Mouse (Mus musculus): ENCODE results near the gene Pim3. TPM values are rescaled to one million over a fixed set of nuclear protein-coding genes. Genes with fewer than 3 reads are reported as not detected.
A peak's percentile ranks its signal among the peaks of the same experiment; 100 is the strongest.

The Pim3 gene
- total and polyA plus RNA-seq, 3 experiments = 33.6 to 41.6 TPM; not detected in 1

DNA sequence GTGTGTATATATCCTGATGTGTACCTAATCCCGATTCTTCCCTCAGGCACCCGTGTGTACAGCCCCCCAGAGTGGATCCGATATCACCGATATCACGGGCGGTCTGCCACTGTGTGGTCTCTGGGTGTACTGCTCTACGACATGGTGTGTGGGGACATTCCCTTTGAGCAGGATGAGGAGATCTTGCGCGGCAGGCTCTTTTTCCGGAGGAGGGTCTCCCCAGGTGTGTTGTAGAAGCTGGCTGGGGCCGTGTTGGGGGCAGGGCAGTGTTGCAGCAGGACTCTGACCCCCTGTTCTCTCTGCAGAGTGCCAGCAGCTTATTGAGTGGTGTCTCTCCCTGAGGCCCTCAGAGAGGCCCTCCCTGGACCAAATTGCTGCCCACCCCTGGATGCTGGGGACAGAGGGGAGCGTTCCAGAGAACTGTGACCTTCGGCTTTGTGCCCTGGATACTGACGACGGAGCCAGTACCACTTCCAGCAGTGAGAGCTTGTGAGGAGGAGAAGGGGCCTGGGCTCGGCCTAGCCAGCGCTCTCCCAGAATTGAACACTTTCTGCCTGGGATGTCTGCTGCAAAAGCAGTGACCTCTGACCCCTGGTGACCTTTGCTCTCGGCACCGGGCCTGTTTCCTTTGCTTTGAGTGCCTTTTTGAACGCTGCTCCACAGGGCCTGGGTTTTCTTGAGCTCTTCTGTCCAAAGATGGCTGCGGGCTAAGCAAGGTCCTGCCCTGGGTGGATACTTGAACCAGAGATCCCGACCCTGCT lies 2.5 kb downstream of the Pim3 start:
- no peak for DNase-seq (ENCODE audit: low read depth, low spot score)
- Histone ChIP-seq H3K4me1 (ENCODE audit: control insufficient read depth in 1 of 2, insufficient read depth in 2 of 2, low read length in 2 of 2) (peaks cover 0 to 11% of the 10 kb centered on the region in 2 experiments; a peak in 2 of 4 replicates), H3K4me3 (ENCODE audit: control insufficient read depth in 1 of 2, insufficient read depth in 1 of 2, low read depth in 2 of 2, low read length in 2 of 2) (peak overlapping the region; percentile 65 to 78), H3K9ac (ENCODE audit: control insufficient read depth, low read depth, low read length, poor library complexity, severe bottlenecking) (peak overlapping the region; percentile 88), H3K27ac (ENCODE audit: control insufficient read depth, low read depth, low read length) (no peak overlapping the region), H3K79me2 (ENCODE audit: control insufficient read depth, insufficient read depth, low read length, poor library complexity) (peaks cover 23% of the 10 kb centered on the region), H3K9me3 (replicated peaks; ENCODE audit: insufficient read depth, low read length) (no peaks in the 10 kb centered on the region), H3K27me3 (ENCODE audit: control insufficient read depth in 1 of 2, insufficient read depth in 2 of 2, low read length in 2 of 2) (no peaks in the 10 kb centered on the region), H3K36me3 (ENCODE audit: control insufficient read depth in 1 of 2, insufficient read depth in 2 of 2, low read length in 2 of 2) (peaks cover 2 to 8% of the 10 kb centered on the region in 2 experiments; a peak in 2 of 4 replicates)
- TF ChIP-seq POLR2AphosphoS5 (IDR thresholded peaks at IDR 0.05; ENCODE audit: borderline replicate concordance, low read depth, low read length) = no peak
- no peak for TF ChIP-seq CHD2 (IDR thresholded peaks at IDR 0.05; ENCODE audit: low read length)
- TF ChIP-seq POLR2AphosphoS2 (IDR thresholded peaks at IDR 0.05; ENCODE audit: low read length) = no peak
- TF ChIP-seq MAX (IDR thresholded peaks at IDR 0.05; ENCODE audit: low read length) = no peak
- TF ChIP-seq MYB (IDR thresholded peaks at IDR 0.05; ENCODE audit: low read depth, low read length) = no peak
- no peak for TF ChIP-seq ELF1 (IDR thresholded peaks at IDR 0.05; ENCODE audit: low read depth, low read length)
- no peak for TF ChIP-seq CTCF (IDR thresholded peaks at IDR 0.05 in 2 of 3, conservative IDR thresholded peaks at IDR 0.05 in 1 of 3; ENCODE audit: control insufficient read depth in 1 of 3, insufficient read depth in 1 of 3, low read depth in 2 of 3, low read length in 3 of 3, poor library complexity in 1 of 3, severe bottlenecking in 1 of 3)
- no peak for TF ChIP-seq UBTF (IDR thresholded peaks at IDR 0.05; ENCODE audit: borderline replicate concordance, insufficient read depth, low read depth, low read length)
- TF ChIP-seq SIN3A (IDR thresholded peaks at IDR 0.05; ENCODE audit: low read length) = no peak
- TF ChIP-seq MAFK (IDR thresholded peaks at IDR 0.05; ENCODE audit: borderline replicate concordance, low read depth, low read length) = no peak
- no peak for TF ChIP-seq EP300 (IDR thresholded peaks at IDR 0.05; ENCODE audit: low read depth in 1 of 2, low read length in 2 of 2)
- TF ChIP-seq HCFC1 (IDR thresholded peaks at IDR 0.05; ENCODE audit: low read depth, low read length) = no peak
- TF ChIP-seq SMC3 (IDR thresholded peaks at IDR 0.05; ENCODE audit: low read depth, low read length) = no peak
- no peak for TF ChIP-seq USF2 (IDR thresholded peaks at IDR 0.05; ENCODE audit: borderline replicate concordance in 1 of 2, insufficient read depth in 1 of 2, low read depth in 1 of 2, low read length in 2 of 2)
- no peak for TF ChIP-seq GABPA (IDR thresholded peaks at IDR 0.05; ENCODE audit: low read depth, low read length)

DNA sequence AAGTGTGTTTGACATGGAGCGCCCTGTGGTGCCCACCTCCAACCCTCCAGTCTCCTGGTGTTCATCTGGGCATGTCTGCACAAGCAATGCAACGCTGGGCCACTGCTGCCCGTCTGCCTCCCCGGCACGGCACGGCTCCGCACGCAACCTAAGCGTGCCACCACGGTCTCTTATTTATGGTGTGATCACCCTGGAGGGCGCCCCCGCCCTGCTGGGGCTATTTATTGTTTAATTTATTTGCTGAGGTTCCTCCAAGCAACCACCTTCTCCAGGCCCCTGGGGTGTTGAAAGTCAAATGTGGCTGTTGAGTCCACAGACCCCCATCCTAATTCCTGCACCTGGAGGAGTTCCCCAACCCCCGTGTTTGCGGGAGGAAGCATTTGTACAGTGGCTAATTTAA lies 3.1 kb downstream of the Pim3 start:
- H3K36me3 ChIP-seq (ENCODE audit: control insufficient read depth in 1 of 2, insufficient read depth in 2 of 2, low read length in 2 of 2) = peaks cover 2 to 8% of the 10 kb centered on the region in 2 experiments; a peak in 2 of 4 replicates
- H3K4me3 ChIP-seq (ENCODE audit: control insufficient read depth in 1 of 2, insufficient read depth in 1 of 2, low read depth in 2 of 2, low read length in 2 of 2) = no peak overlapping the region
- peaks cover 0 to 11% of the 10 kb centered on the region in 2 experiments; a peak in 2 of 4 replicates for H3K4me1 ChIP-seq (ENCODE audit: control insufficient read depth in 1 of 2, insufficient read depth in 2 of 2, low read length in 2 of 2)
- H3K27me3 ChIP-seq (ENCODE audit: control insufficient read depth in 1 of 2, insufficient read depth in 2 of 2, low read length in 2 of 2) = no peaks in the 10 kb centered on the region
- H3K9me3 ChIP-seq (replicated peaks; ENCODE audit: insufficient read depth, low read length) = no peaks in the 10 kb centered on the region
- TF ChIP-seq CTCF (IDR thresholded peaks at IDR 0.05 in 2 of 3, conservative IDR thresholded peaks at IDR 0.05 in 1 of 3; ENCODE audit: control insufficient read depth in 1 of 3, insufficient read depth in 1 of 3, low read depth in 2 of 3, low read length in 3 of 3, poor library complexity in 1 of 3, severe bottlenecking in 1 of 3) (no peak), JUND (IDR thresholded peaks at IDR 0.05; ENCODE audit: low read depth, low read length) (no peak), MAZ (IDR thresholded peaks at IDR 0.05; ENCODE audit: low read depth, low read length) (no peak), RAD21 (IDR thresholded peaks at IDR 0.05; ENCODE audit: low read depth, low read length) (no peak), MXI1 (IDR thresholded peaks at IDR 0.05; ENCODE audit: low read depth, low read length) (no peak), SIN3A (IDR thresholded peaks at IDR 0.05; ENCODE audit: low read length) (no peak)
- no peak for DNase-seq (ENCODE audit: low read depth, low spot score)
- peaks cover 23% of the 10 kb centered on the region for H3K79me2 ChIP-seq (ENCODE audit: control insufficient read depth, insufficient read depth, low read length, poor library complexity)
- H3K27ac ChIP-seq (ENCODE audit: control insufficient read depth, low read depth, low read length) = no peak overlapping the region
- H3K9ac ChIP-seq (ENCODE audit: control insufficient read depth, low read depth, low read length, poor library complexity, severe bottlenecking) = no peak overlapping the region

All from MEL (cell line).